In the genomic region with DNA sequence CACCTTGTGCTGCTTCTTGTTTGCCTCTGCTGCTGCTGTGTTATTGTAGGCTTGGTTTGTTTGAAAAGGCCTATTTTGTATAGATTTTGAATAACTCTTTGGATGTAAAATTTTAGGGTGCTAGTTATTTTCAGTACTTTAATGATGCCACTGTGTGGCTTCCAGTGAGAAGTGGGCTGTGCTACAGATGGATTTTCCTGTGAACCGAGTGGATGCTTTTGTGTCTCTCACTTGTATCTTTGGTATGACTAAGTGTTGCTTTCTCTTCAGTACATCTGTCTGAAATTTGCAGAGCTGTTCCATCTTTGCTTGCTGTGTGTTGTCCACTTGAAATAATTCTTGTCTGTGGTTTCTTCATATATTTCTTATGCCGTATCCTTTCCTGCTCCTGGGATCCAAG, we compare ENCODE assay signal across 19 mouse cellular contexts.
A peak's percentile ranks its signal among the peaks of the same experiment; 100 is the strongest.
DNase-seq lines count a peak whose midpoint lies in the region.
"Had no signal": no experiment of that assay in that cellular context is flagged by ENCODE, and none has a peak within 500 bp of the region (broad histone marks: within the 10 kb centered on the region; RNA-seq: fewer than 3 reads in every experiment).

No protein-coding gene starts in this region.

- intact Hi-C loops in left cerebral cortex, postnatal 10 days (cut with DNase I), result no loop called here
- intact Hi-C loops in left cerebral cortex, postnatal 25 days (cut with DNase I), result loop anchor here (5.0 to 10.0 kb wide), 3 partner anchors 193 to 866 kb away; no protein-coding TSS in a partner anchor

- DNase-seq in frontal cortex, adult 2 months (ENCODE audit: extremely low spot score in 1 of 2, low spot score in 1 of 2), result peak; percentile 68 to 76
- DNase-seq in frontal cortex, postnatal 10 days (ENCODE audit: low spot score in 2 of 2), result no peak
- peak; percentile 28 to 44 for DNase-seq in left cerebral cortex, adult 18-20 months (ENCODE audit: low spot score in 2 of 2)
- no peak for DNase-seq in left cerebral cortex, postnatal 10 days (ENCODE audit: extremely low spot score in 1 of 2, low spot score in 2 of 2)
- peak; percentile 34 to 65 for DNase-seq in frontal cortex, postnatal 36 days (ENCODE audit: low spot score in 2 of 2)
- peak; percentile 32 to 87 for DNase-seq in left cerebral cortex, postnatal 25 days (ENCODE audit: low spot score in 2 of 2)
- no peak for DNase-seq in T-cell, adult 2 months (ENCODE audit: low spot score)
- no peak for DNase-seq in lung, postnatal 25 days (ENCODE audit: low spot score)
- DNase-seq: adrenal gland, postnatal 14 days; cerebellum, adult 18-20 months; cerebellum, postnatal 10 days; forebrain, postnatal 0 days; gastrocnemius, postnatal 10 days; heart, postnatal 10 days; kidney, adult 2 months; kidney, postnatal 36 days; lung, postnatal 36 days; thymus, adult 2 months; thymus, postnatal 36 days had no signal

Comparison
In these comparisons a context has a peak if more than half of its experiments do, and no peak if none do; other contexts are left out.
1. DNase-seq: peak in frontal cortex, adult 2 months (2 of 2), left cerebral cortex, adult 18-20 months (2 of 2), frontal cortex, postnatal 36 days (2 of 2) and left cerebral cortex, postnatal 25 days (2 of 2); none in frontal cortex, postnatal 10 days (0 of 2), left cerebral cortex, postnatal 10 days (0 of 2), T-cell, adult 2 months (single experiment) and lung, postnatal 25 days (single experiment).